Mouse (Mus musculus) kidney, adult 11 months (tissue): ENCODE measurements at regions not wholly inside any gene's neighbourhood (a gene's known extent, or its start where the extent isn't known, plus 50 kb on each side); places are given as distances from the start of the nearest gene placed in this dataset.
A peak's percentile ranks its signal among the peaks of the same experiment; 100 is the strongest.

Experiments
- DNase-seq: peaks from one replicate; pipeline ENCODE4 v3.0.0; 2022

- DNase-seq: no peak
These were observed 286.9 kb upstream of the Mctp2 start for GRCm38 (mm10) chr7:72593259-72593658.

- no peak for DNase-seq
These were observed 288.3 kb upstream of the Mctp2 start for GRCm38 (mm10) chr7:72594741-72595140.

- DNase-seq: no peak
These were observed 290.6 kb upstream of the Mctp2 start for GRCm38 (mm10) chr7:72596985-72597384.

- no peak for DNase-seq
These were observed 295.5 kb upstream of the Mctp2 start for GRCm38 (mm10) chr7:72601933-72602332.

- no peak for DNase-seq
These were observed 303.4 kb upstream of the Mctp2 start for GRCm38 (mm10) chr7:72609791-72610190.

GRCm38 (mm10) chr7:72615232-72615631 is 308.8 kb upstream of the Mctp2 start:
- DNase-seq: no peak

- DNase-seq: no peak
These were observed 321.0 kb upstream of the Mctp2 start for GRCm38 (mm10) chr7:72627369-72627768.

- no peak for DNase-seq
These were observed 333.2 kb upstream of the Mctp2 start for GRCm38 (mm10) chr7:72639566-72639965.

GRCm38 (mm10) chr7:72675018-72675417 is 368.6 kb upstream of the Mctp2 start:
- no peak for DNase-seq

- no peak for DNase-seq
These were observed 379.4 kb upstream of the Mctp2 start for GRCm38 (mm10) chr7:72685803-72686202.

- no peak for DNase-seq
These were observed 380.9 kb upstream of the Mctp2 start for GRCm38 (mm10) chr7:72687356-72687755.

- no peak for DNase-seq
These were observed 385.0 kb upstream of the Mctp2 start for GRCm38 (mm10) chr7:72691396-72691795.

- DNase-seq: no peak
These were observed 385.5 kb upstream of the Mctp2 start for GRCm38 (mm10) chr7:72691859-72692258.

- no peak for DNase-seq
These were observed 390.3 kb upstream of the Mctp2 start for GRCm38 (mm10) chr7:72696736-72697135.

- DNase-seq: no peak
These were observed 397.4 kb upstream of the Mctp2 start for GRCm38 (mm10) chr7:72703652-72704341.

GRCm38 (mm10) chr7:72711193-72712131 is 405.1 kb upstream of the Mctp2 start:
- DNase-seq: no peak

- peak; percentile 15 for DNase-seq
These were observed 409.0 kb upstream of the Mctp2 start for GRCm38 (mm10) chr7:72715401-72715800.

GRCm38 (mm10) chr7:72716051-72716450 is 409.6 kb upstream of the Mctp2 start:
- peak; percentile 9 for DNase-seq

GRCm38 (mm10) chr7:72726214-72726854 is 419.9 kb upstream of the Mctp2 start:
- no peak for DNase-seq

- no peak for DNase-seq
These were observed 431.4 kb upstream of the Mctp2 start for GRCm38 (mm10) chr7:72737792-72738191.

- DNase-seq: no peak
These were observed 432.0 kb upstream of the Mctp2 start for GRCm38 (mm10) chr7:72738324-72738944.

GRCm38 (mm10) chr7:72742376-72742775 is 436.0 kb upstream of the Mctp2 start:
- no peak for DNase-seq

GRCm38 (mm10) chr7:72751501-72751917 is 445.1 kb upstream of the Mctp2 start:
- DNase-seq: no peak
